In genomic region chr17:84622028-84622427, GRCm38 (mm10) we compare ENCODE assay signal across 19 mouse cellular contexts. TPM values are rescaled to one million over a fixed set of nuclear protein-coding genes. Genes with fewer than 3 reads are reported as not detected.
DNase-seq lines count a peak whose midpoint lies in the region; ATAC-seq and TF ChIP-seq lines count a peak whose summit lies in the region.
"Had no signal": no experiment of that assay in that cellular context is flagged by ENCODE, and none has a peak within 500 bp of the region (broad histone marks: within the 10 kb centered on the region; RNA-seq: fewer than 3 reads in every experiment).

No protein-coding gene starts in this region.

- H3K9me3 ChIP-seq in heart, embryonic 12.5 days (replicated peaks): no peaks in the 10 kb centered on the region
- no peaks in the 10 kb centered on the region for H3K9me3 ChIP-seq in lung, postnatal 0 days (ENCODE audit: low read length)
- no peaks in the 10 kb centered on the region for H3K9me3 ChIP-seq in embryonic facial prominence, embryonic 14.5 days (ENCODE audit: control insufficient read depth, low read length)
- H3K9me3 ChIP-seq in stomach, postnatal 0 days (ENCODE audit: control insufficient read depth, low read length): no peaks in the 10 kb centered on the region
- H3K9me3 ChIP-seq: forebrain, embryonic 10.5 days; hindbrain, embryonic 13.5 days; midbrain, embryonic 13.5 days had no signal

- no peaks in the 10 kb centered on the region for H3K4me1 ChIP-seq in heart, adult 2 months (ENCODE audit: control insufficient read depth, insufficient read depth, low read length)
- H3K4me1 ChIP-seq in heart, embryonic 12.5 days (replicated peaks): peaks cover 3% of the 10 kb centered on the region
- no peaks in the 10 kb centered on the region; the same call in 1 of the 2 replicates for H3K4me1 ChIP-seq in lung, postnatal 0 days (ENCODE audit: insufficient read depth, low read depth, low read length)
- peaks cover 3% of the 10 kb centered on the region; the same call in 1 of the 2 replicates for H3K4me1 ChIP-seq in embryonic facial prominence, embryonic 14.5 days (ENCODE audit: control insufficient read depth, insufficient read depth, low read length)
- 0 out of 2 replicates have a peak, but pooled peaks cover 3% of the 10 kb centered on the region for H3K4me1 ChIP-seq in stomach, postnatal 0 days (replicated peaks; ENCODE audit: control insufficient read depth, insufficient read depth)

- WGBS in heart, adult 2 months: 69% methylated on average over 4 of the region's 4 CpGs
- 71% methylated on average over 4 of the region's 4 CpGs for WGBS in heart, embryonic 12.5 days
- 88% methylated on average over 4 of the region's 4 CpGs for WGBS in lung, postnatal 0 days
- 75% methylated on average over 4 of the region's 4 CpGs for WGBS in embryonic facial prominence, embryonic 14.5 days
- 85% methylated on average over 4 of the region's 4 CpGs for WGBS in stomach, postnatal 0 days

- no peaks in the 10 kb centered on the region for H3K36me3 ChIP-seq in heart, adult 2 months (ENCODE audit: control insufficient read depth, insufficient read depth, low read length)
- no peaks in the 10 kb centered on the region for H3K36me3 ChIP-seq in heart, embryonic 12.5 days
- H3K36me3 ChIP-seq in lung, postnatal 0 days (ENCODE audit: insufficient read depth, low read length): peaks cover 2% of the 10 kb centered on the region; the same call in 1 of the 2 replicates
- H3K36me3 ChIP-seq in embryonic facial prominence, embryonic 14.5 days (ENCODE audit: control insufficient read depth, insufficient read depth, low read length): 0 out of 2 replicates have a peak, but pooled peaks cover 20% of the 10 kb centered on the region
- no peaks in the 10 kb centered on the region for H3K36me3 ChIP-seq in stomach, postnatal 0 days (ENCODE audit: control insufficient read depth, insufficient read depth, low read length)
- H3K36me3 ChIP-seq: hindbrain, embryonic 13.5 days; midbrain, embryonic 13.5 days had no signal

- TF ChIP-seq POLR2A in heart, adult 2 months (IDR thresholded peaks at IDR 0.05; ENCODE audit: insufficient read depth, low read depth, low read length): no peak

- H3K27me3 ChIP-seq in heart, adult 2 months (ENCODE audit: control insufficient read depth, insufficient read depth, low read length): no peaks in the 10 kb centered on the region
- no peaks in the 10 kb centered on the region for H3K27me3 ChIP-seq in heart, embryonic 12.5 days (replicated peaks)
- no peaks in the 10 kb centered on the region for H3K27me3 ChIP-seq in lung, postnatal 0 days (replicated peaks; ENCODE audit: insufficient read depth, low read length)
- H3K27me3 ChIP-seq in embryonic facial prominence, embryonic 14.5 days (replicated peaks; ENCODE audit: control insufficient read depth, insufficient read depth, low read length): no peaks in the 10 kb centered on the region
- H3K27me3 ChIP-seq in stomach, postnatal 0 days (ENCODE audit: control insufficient read depth, insufficient read depth, low read length): no peaks in the 10 kb centered on the region
- H3K27me3 ChIP-seq: hindbrain, embryonic 13.5 days; midbrain, embryonic 13.5 days had no signal

- no peak overlapping the region for H3K9ac ChIP-seq in heart, adult 2 months (ENCODE audit: low read depth, low read length)
- H3K9ac ChIP-seq in heart, embryonic 12.5 days: no peak overlapping the region
- no peak overlapping the region for H3K9ac ChIP-seq in lung, postnatal 0 days (replicated peaks; ENCODE audit: low read depth)
- no peak overlapping the region for H3K9ac ChIP-seq in embryonic facial prominence, embryonic 14.5 days (ENCODE audit: low read depth, low read length)
- no peak overlapping the region for H3K9ac ChIP-seq in stomach, postnatal 0 days (ENCODE audit: low read length)
- H3K9ac ChIP-seq: hindbrain, embryonic 13.5 days; midbrain, embryonic 13.5 days had no signal

- H3K79me2 ChIP-seq in heart, adult 2 months (replicated peaks; ENCODE audit: control insufficient read depth, insufficient read depth, low read length): no peaks in the 10 kb centered on the region

- H3K27ac ChIP-seq in heart, adult 2 months: no peak overlapping the region
- no peak overlapping the region for H3K27ac ChIP-seq in heart, embryonic 12.5 days (ENCODE audit: poor library complexity, severe bottlenecking)
- H3K27ac ChIP-seq in lung, postnatal 0 days (ENCODE audit: low read length): no peak overlapping the region
- peak overlapping the region; percentile 74 for H3K27ac ChIP-seq in embryonic facial prominence, embryonic 14.5 days (replicated peaks; ENCODE audit: low read depth, low read length)
- H3K27ac ChIP-seq in stomach, postnatal 0 days (replicated peaks): no peak overlapping the region
- H3K27ac ChIP-seq: hindbrain, embryonic 13.5 days; midbrain, embryonic 13.5 days had no signal

- H3K4me3 ChIP-seq in heart, adult 2 months: no peak overlapping the region
- H3K4me3 ChIP-seq in heart, embryonic 12.5 days: no peak overlapping the region
- no peak overlapping the region for H3K4me3 ChIP-seq in lung, postnatal 0 days (ENCODE audit: low read depth, low read length)
- H3K4me3 ChIP-seq in embryonic facial prominence, embryonic 14.5 days (ENCODE audit: low read depth, low read length): no peak overlapping the region
- H3K4me3 ChIP-seq in stomach, postnatal 0 days (ENCODE audit: low read depth, low read length): no peak overlapping the region
- H3K4me3 ChIP-seq: forebrain, embryonic 10.5 days; hindbrain, embryonic 13.5 days; midbrain, embryonic 13.5 days had no signal

- intact Hi-C loops in heart, adult 2 months (cut with DNase I): no loop called here

- H3K4me2 ChIP-seq in heart, embryonic 12.5 days: no peak overlapping the region
- H3K4me2 ChIP-seq in lung, postnatal 0 days (replicated peaks; ENCODE audit: low read depth, low read length): no peak overlapping the region
- no peak overlapping the region for H3K4me2 ChIP-seq in embryonic facial prominence, embryonic 14.5 days (ENCODE audit: low read depth, low read length)
- no peak overlapping the region for H3K4me2 ChIP-seq in stomach, postnatal 0 days (replicated peaks; ENCODE audit: low read depth)
- H3K4me2 ChIP-seq: hindbrain, embryonic 13.5 days; midbrain, embryonic 13.5 days had no signal

- DNase-seq in heart, adult 2 months: no peak
- DNase-seq in lung, postnatal 0 days (ENCODE audit: low spot score): no peak
- DNase-seq in lung, adult 18-20 months: no peak
- no peak for DNase-seq in embryonic facial prominence, embryonic 14.5 days (ENCODE audit: low spot score)
- DNase-seq in stomach, postnatal 0 days (ENCODE audit: low spot score): no peak
- no peak for DNase-seq in frontal cortex, postnatal 25 days (ENCODE audit: low spot score in 2 of 2)
- DNase-seq in frontal cortex, postnatal 10 days (ENCODE audit: low spot score in 2 of 2): no peak
- DNase-seq: adrenal gland, adult 8-10 months; cerebellum, adult 9-11 months; kidney, adult 2 months; lung, postnatal 4 days; right cerebral cortex, adult 18-20 months; thymus, postnatal 4 days had no signal

- TF ChIP-seq CTCF in heart, adult 2 months (IDR thresholded peaks at IDR 0.05): peak; percentile 33
- peak; percentile 44 for TF ChIP-seq CTCF in lung, postnatal 0 days (IDR thresholded peaks at IDR 0.05)
- TF ChIP-seq CTCF in stomach, postnatal 0 days (IDR thresholded peaks at IDR 0.05; ENCODE audit: low read depth): peak; percentile 37

- no peak for TF ChIP-seq EP300 in heart, adult 2 months (IDR thresholded peaks at IDR 0.05; ENCODE audit: insufficient read depth, low read depth, low read length)
- no peak for TF ChIP-seq EP300 in lung, postnatal 0 days (IDR thresholded peaks at IDR 0.05)
- no peak for TF ChIP-seq EP300 in stomach, postnatal 0 days (optimal IDR thresholded peaks at IDR 0.05)

- no peak for ATAC-seq in heart, embryonic 12.5 days (ENCODE audit: insufficient number of reproducible peaks, low FRiP score)
- no peak for ATAC-seq in lung, postnatal 0 days
- no peak for ATAC-seq in embryonic facial prominence, embryonic 14.5 days (ENCODE audit: low read depth)
- ATAC-seq in stomach, postnatal 0 days (ENCODE audit: low FRiP score, low TSS enrichment): no peak
- ATAC-seq: midbrain, embryonic 13.5 days had no signal

RNA-seq across cellular contexts. Expression of gene Dync2li1, which starts 4.3 kb away (rescaled TPM):
- total RNA-seq in heart, adult 2 months (2021): 1 to 10 TPM; 2.7 to 3.5 TPM
- 2.9 and 3.2 TPM in 2 replicates for polyA plus RNA-seq in heart, adult 2 months (2012; rRNA removed)
- polyA plus RNA-seq in heart, embryonic 12.5 days (2016; fragmentation: Nextera tagmentation; extraction: Ambion mirVana): 9.6 and 10.1 TPM in 2 replicates
- 29.0 and 33.8 TPM in 2 replicates for polyA plus RNA-seq in lung, postnatal 0 days (2015; fragmentation: Nextera tagmentation; extraction: Ambion mirVana)
- 28.3 and 32.7 TPM in 2 replicates for polyA plus RNA-seq in embryonic facial prominence, embryonic 14.5 days (2014; fragmentation: Nextera tagmentation; extraction: Ambion mirVana)
- 13.3 and 14.0 TPM in 2 replicates for polyA plus RNA-seq in stomach, postnatal 0 days (2015; fragmentation: Nextera tagmentation; extraction: Ambion mirVana)

RNA-seq across cellular contexts. Expression of gene Abcg8, which starts 54.1 kb away (rescaled TPM):
- not detected for total RNA-seq in heart, adult 2 months (2021)
- 0.06 TPM in 1 of 2 replicates, not detected in the other for polyA plus RNA-seq in heart, adult 2 months (2012; rRNA removed)
- polyA plus RNA-seq in heart, embryonic 12.5 days (2016; fragmentation: Nextera tagmentation; extraction: Ambion mirVana): not detected in 2 replicates
- polyA plus RNA-seq in lung, postnatal 0 days (2015; fragmentation: Nextera tagmentation; extraction: Ambion mirVana): not detected in 2 replicates
- 0.13 and 0.14 TPM in 2 replicates for polyA plus RNA-seq in embryonic facial prominence, embryonic 14.5 days (2014; fragmentation: Nextera tagmentation; extraction: Ambion mirVana)
- 0.08 and 0.13 TPM in 2 replicates for polyA plus RNA-seq in stomach, postnatal 0 days (2015; fragmentation: Nextera tagmentation; extraction: Ambion mirVana)
- total RNA-seq: adrenal gland, adult 8-10 months; granulocyte monocyte progenitor cell, adult 5-6 weeks had no signal
- polyA plus RNA-seq: C2C12 had no signal
